Mouse (Mus musculus) liver, embryonic 14.5 days (tissue): ENCODE data around the gene Galntl6.

ENCODE experiments used
- CTCF ChIP-seq: IDR thresholded peaks from 2 replicates; pipeline ENCODE4 v1.5.1; 2016; ENCODE audit warnings: antibody characterized with exemption, low read depth, control low read depth
- EP300 ChIP-seq: IDR thresholded peaks from 2 replicates; pipeline ENCODE4 v1.6.1; 2016; ENCODE audit warnings: antibody characterized with exemption, low read depth

DNA sequence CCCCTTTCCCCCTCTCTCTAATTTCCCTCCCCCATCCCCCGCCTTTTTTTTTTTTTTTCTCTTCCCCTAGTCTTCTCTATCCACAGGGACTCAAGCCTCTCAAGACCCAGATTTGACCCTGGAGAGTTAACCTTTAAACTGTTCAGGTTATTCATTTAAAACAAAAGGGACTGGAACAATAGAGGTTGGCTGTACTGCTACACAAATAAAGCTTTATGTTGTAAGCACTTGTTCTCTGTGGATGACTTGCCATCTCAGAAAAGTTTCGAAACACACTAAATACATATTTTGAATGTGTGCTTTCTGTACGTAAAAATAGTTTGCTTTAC, 1.2 kb upstream of the Galntl6 start:
- TF ChIP-seq CTCF (no peak), EP300 (no peak)
